Mouse (Mus musculus) gastrocnemius, postnatal 10 days (tissue): ENCODE data around the gene Ldhal6b. TPM values are rescaled to one million over a fixed set of nuclear protein-coding genes. Genes with fewer than 3 reads are reported as not detected.

ENCODE experiments used
- DNase-seq: peaks from one replicate; pipeline ENCODE4 v3.0.0; 2021; ENCODE audit warnings: mixed read lengths
- total RNA-seq, 2 experiments: library from RNA; stranded (reverse); gene quantifications; 2 replicates each; pipeline ENCODE4 v1.2.3; 2021

Ldhal6b gene
- total RNA-seq, 2 experiments from 2014 or later: 0.59 to 1.1 TPM

GRCm38 (mm10) chr17:5410336-5410735 is 8.2 kb downstream of the Ldhal6b start:
- no peak for DNase-seq

GRCm38 (mm10) chr17:5407030-5407429 is 11.5 kb downstream of the Ldhal6b start:
- no peak for DNase-seq

- DNase-seq: no peak
Measured at GRCm38 (mm10) chr17:5406566-5406965, 12.0 kb downstream of the Ldhal6b start.

GRCm38 (mm10) chr17:5403885-5404284 is 14.7 kb downstream of the Ldhal6b start:
- no peak for DNase-seq

- peak; percentile 78 for DNase-seq
Measured at GRCm38 (mm10) chr17:5402624-5403023, 15.9 kb downstream of the Ldhal6b start.

GRCm38 (mm10) chr17:5402069-5402468 is 16.5 kb downstream of the Ldhal6b start:
- DNase-seq: peak; percentile 83

GRCm38 (mm10) chr17:5401288-5401687 is 17.3 kb downstream of the Ldhal6b start:
- no peak for DNase-seq

GRCm38 (mm10) chr17:5400435-5401090 is 18.0 kb downstream of the Ldhal6b start:
- DNase-seq: no peak

- peak; percentile 90 for DNase-seq
Measured at GRCm38 (mm10) chr17:5397148-5398007, 21.2 kb downstream of the Ldhal6b start.

GRCm38 (mm10) chr17:5396213-5396612 is 22.4 kb downstream of the Ldhal6b start:
- no peak for DNase-seq

- no peak for DNase-seq
Measured at GRCm38 (mm10) chr17:5395454-5396205, 22.9 kb downstream of the Ldhal6b start.

- no peak for DNase-seq
Measured at GRCm38 (mm10) chr17:5390682-5391081, 27.9 kb downstream of the Ldhal6b start.

- no peak for DNase-seq
Measured at GRCm38 (mm10) chr17:5388351-5388750, 30.2 kb downstream of the Ldhal6b start.

- no peak for DNase-seq
Measured at GRCm38 (mm10) chr17:5386885-5387545, 31.6 kb downstream of the Ldhal6b start.

GRCm38 (mm10) chr17:5385694-5386093 is 32.9 kb downstream of the Ldhal6b start:
- DNase-seq: no peak

GRCm38 (mm10) chr17:5377930-5378310 is 40.6 kb downstream of the Ldhal6b start:
- DNase-seq: peak; percentile 22

GRCm38 (mm10) chr17:5377151-5377929 is 41.2 kb downstream of the Ldhal6b start:
- no peak for DNase-seq

GRCm38 (mm10) chr17:5372951-5373350 is 45.6 kb downstream of the Ldhal6b start:
- no peak for DNase-seq

GRCm38 (mm10) chr17:5371521-5371920 is 47.0 kb downstream of the Ldhal6b start:
- no peak for DNase-seq

GRCm38 (mm10) chr17:5371032-5371431 is 47.5 kb downstream of the Ldhal6b start:
- no peak for DNase-seq
